Mouse (Mus musculus) ovary, postnatal 36 days (tissue): ENCODE data around the gene Pam.

ENCODE experiments used
- DNase-seq: peaks from one replicate; pipeline ENCODE4 v3.0.0; 2022; ENCODE audit warnings: low spot score, mixed read lengths

Pam gene

GRCm38 (mm10) chr1:98095246-98095990 lies at the start of gene Pam:
TSS of gene Pam (minus strand) at chr1:98095646.
- DNase-seq = peak; percentile 91

- no peak for DNase-seq
Observed at GRCm38 (mm10) chr1:98144845-98145244, 49.4 kb upstream of the Pam start.

DNA sequence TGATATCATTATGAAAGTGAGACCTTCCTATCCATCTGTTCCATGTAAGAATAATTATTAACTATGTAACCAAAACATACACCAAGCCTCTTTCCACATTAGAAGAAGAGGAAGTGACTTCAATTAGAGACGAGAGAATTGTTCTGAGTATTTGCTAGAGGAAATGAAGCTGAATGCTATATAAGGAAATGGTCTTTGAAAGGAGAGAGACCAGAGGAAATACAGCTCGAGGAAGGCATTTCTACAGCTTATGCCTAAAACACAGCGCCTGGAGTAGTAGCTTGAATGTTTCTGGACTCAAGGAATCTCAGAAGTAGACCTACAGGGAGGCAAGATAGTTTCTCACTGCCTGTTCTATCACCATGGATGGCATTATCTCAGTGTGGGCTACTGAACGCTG lies 35.8 kb upstream of the Pam start:
- no peak for DNase-seq

GRCm38 (mm10) chr1:98129561-98130347 lies 34.3 kb upstream of the Pam start:
- DNase-seq = no peak

GRCm38 (mm10) chr1:98129111-98129510 lies 33.7 kb upstream of the Pam start:
- DNase-seq = no peak

GRCm38 (mm10) chr1:98128338-98129096 lies 33.1 kb upstream of the Pam start:
- DNase-seq = no peak

GRCm38 (mm10) chr1:98126268-98126667 lies 30.8 kb upstream of the Pam start:
- no peak for DNase-seq

DNA sequence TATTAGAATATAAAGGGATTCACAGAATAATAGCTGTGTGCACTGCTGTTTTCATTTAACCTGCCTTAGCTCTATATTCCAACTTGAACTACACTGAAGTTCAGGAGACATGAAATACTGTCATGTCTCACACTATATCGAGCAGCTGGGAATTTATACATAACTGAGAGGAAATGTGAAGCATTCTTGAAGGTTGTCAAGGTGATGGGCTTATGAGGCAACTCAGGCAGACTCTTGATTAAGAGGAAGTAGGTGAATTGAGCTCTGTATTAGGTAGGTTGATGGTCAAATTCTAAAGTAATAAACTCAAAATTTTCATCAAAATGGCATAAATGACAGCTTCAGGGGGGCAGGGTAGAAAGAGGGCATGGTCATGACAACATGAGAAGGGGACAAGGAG lies 29.3 kb upstream of the Pam start:
- DNase-seq = no peak

GRCm38 (mm10) chr1:98119595-98119994 lies 24.1 kb upstream of the Pam start:
- DNase-seq = no peak

DNA sequence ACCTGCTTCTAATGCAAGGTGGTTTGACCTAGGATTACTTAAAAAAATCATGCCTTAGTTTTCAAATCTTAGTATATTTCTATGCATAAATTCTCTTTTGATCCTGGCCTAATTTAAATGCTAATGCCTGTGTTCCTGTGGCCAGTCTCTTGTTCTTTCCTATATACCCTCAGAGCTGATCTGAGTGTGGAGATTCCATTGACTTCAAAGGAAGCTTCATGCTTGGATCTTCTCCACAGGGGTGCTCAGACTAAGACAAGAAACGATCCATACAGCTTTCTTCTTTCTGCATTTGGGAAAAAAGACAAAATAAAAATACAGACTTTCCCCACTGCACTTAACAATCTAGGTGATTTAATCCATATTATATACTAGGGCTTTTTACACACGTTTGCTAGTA lies 12.2 kb upstream of the Pam start:
- DNase-seq = no peak

DNA sequence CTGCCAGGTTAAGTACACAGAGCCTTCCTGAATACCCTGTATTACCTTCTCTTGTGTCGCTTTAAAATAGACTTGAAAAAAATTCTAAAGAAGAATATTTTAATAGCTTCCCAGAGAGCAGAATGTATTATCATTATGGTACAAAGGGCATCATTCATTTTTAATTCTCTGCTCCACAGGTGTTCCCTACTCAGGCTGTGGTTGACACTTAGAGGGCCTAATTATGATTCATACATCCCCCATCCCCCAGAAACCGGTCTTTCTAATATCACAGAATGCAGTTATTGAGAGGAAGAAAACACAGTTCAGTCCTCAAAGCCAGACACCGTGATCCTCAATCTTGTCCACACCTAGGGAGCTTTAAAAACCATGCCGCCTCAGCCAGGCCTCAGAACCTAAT lies 4.0 kb upstream of the Pam start:
- DNase-seq = no peak

DNA sequence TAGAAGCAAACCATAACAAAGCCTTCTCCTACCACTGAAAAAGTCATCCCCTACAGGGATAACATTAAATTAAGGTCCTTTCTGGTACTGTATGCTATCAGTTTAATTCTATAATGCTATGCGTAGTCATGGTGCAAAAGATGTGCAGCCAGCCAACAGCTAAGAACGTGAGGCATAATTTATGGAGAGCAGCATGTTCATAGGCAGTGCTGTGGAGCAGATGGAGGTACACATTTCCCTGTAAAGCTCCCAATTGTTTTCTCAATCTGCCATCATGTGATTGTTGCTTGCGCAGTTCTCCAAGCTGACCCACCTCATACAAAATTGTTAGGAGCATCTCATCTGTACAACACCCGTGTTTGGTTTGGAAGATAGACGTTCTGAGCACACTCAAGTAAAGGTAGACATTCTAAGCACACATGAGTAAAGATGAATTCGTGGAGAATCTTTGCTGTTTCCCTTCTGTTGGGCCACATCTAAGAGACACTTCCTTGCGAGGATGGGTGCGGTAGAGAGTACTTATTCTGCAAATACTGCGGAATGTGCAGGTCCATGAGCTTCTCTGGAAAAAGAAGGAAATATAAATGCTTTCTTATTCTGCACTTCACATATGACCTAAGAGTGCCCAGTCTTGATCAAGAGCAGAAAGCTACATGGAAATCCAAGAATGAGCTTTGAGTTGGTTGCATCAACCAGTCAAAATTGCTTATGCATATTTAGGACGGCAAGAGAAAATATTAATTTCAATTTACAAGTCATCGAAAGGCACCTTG lies 2.7 kb upstream of the Pam start:
- no peak for DNase-seq

- DNase-seq = no peak
Observed at GRCm38 (mm10) chr1:98096396-98096935, 1.0 kb upstream of the Pam start.

DNA sequence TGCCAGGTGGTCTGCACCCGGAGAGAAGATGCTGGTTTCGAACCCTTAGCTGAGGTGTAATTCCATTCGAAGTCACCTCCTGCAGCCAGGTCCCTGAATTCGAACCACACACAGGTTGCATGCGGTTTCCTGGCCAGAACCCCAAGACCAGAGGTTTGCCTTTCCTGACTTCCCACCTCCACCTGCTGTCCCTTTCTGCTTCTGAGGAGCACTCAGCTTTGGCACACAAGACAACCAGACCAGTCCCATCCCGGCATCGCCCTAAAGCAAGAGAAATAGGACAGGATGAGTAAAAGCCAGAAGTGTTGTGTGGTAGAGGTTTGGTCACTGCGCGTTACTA lies 515 bp upstream of the Pam start:
- DNase-seq = no peak

DNA sequence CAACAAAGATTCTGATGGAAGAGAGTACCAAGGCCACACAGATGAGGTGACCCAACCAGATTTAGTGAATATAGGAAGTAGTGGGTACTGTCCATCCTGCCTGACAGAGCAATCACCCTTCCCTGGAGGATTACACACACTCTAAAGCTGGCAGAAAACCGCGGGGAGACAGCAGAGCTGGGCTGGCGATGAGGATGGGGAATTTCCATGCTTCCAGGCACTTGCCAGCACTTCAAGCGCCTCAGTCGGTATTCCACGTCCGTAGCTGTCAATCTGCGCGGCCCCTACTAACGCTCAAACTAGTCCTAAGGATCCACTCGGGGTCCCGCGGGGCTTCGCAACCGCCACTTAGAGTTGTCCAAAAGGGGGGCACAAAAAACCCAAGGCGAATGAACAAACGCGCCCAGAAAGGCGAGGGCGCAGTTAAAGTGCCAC lies 618 bp downstream of the Pam start:
- no peak for DNase-seq

- DNase-seq = no peak
Observed at GRCm38 (mm10) chr1:98089336-98089975, 6.0 kb downstream of the Pam start.

DNA sequence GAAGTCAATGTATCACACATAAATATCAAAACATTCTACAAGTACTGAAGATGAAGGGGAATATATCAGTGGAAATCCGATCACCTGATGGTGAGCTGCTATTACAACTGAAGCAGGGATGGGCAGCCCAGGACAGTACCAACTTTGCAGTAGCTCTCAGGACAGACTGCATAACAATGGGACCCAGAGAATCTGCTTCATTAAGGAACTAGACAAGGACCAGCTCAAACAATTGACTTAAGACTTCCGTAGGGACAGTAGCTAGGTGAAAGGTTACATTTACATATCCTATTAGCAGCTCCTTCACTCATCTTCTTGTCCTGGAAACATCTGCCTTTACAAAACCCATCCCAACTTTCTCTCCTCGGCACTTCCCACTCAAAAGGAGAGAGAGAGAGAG lies 9.0 kb downstream of the Pam start:
- DNase-seq = no peak

GRCm38 (mm10) chr1:98084596-98085274 lies 10.7 kb downstream of the Pam start:
- no peak for DNase-seq

DNA sequence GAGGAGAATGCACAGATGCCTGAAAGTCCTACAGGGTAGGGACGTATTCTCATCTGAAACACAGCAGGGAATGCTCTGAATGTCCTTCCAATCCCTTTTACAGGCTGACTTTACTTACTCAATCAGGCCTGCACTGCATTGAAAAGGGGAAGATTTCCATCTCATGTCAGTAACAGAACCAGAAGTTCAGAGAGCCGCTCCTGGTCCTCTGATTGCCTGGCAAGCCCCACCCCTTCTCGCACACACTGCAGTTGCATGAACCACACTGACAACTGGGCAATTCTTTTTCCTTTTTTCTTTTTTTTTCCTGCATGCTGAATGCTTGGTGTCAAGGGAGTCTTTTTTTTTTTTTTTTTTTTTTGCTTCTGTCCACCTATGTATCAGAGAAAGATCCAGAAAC lies 11.9 kb downstream of the Pam start:
- no peak for DNase-seq

GRCm38 (mm10) chr1:98082988-98083387 lies 12.5 kb downstream of the Pam start:
- no peak for DNase-seq

DNA sequence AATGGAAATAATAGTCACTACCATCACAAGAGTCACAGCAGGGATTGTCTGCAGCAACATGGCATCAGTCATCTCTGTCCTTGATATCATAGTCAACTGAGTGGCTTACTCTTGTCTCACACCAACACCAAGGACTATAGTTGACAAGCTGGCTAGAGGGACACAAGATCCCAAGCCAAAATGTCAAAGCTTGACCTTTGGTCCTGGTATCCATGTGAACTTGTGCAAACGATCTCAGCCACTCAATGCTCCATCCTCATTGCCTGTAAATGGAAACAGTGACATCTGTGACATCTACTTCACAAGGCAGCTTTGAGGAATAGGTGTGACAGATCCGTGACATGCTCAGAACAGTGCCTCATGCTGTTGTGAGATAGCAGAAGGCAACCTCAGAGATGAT lies 15.0 kb downstream of the Pam start:
- DNase-seq = no peak
